Mouse (Mus musculus): ENCODE data around the gene Lrcol1.

Lrcol1 gene

GRCm38 (mm10) chr5:110386371-110387330, 42.1 kb downstream of the Lrcol1 start:
- DNase-seq (ENCODE audit: low read depth, low spot score): no peak

GRCm38 (mm10) chr5:110387332-110387731, 42.8 kb downstream of the Lrcol1 start:
- no peak for DNase-seq (ENCODE audit: low read depth, low spot score)

DNA sequence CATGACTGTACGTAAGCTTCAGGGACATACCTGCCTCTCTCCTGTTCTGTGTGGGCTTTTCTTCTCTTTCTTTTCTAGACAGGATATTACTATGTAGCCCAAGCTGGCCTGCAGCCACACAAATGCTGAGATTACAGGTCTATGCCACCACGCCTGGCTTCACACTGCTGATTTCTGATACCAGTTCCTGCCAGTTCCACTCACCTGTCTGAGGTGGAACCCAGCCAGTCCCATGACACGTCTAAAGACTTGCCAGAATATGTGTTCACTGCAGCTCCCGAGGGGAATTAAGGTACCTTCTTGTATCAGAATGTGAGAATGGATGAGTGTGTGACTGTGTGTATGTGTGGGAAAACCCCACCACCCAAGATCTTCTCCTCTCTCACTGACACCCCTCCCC, 46.1 kb downstream of the Lrcol1 start:
- DNase-seq (ENCODE audit: low read depth, low spot score): no peak

DNA sequence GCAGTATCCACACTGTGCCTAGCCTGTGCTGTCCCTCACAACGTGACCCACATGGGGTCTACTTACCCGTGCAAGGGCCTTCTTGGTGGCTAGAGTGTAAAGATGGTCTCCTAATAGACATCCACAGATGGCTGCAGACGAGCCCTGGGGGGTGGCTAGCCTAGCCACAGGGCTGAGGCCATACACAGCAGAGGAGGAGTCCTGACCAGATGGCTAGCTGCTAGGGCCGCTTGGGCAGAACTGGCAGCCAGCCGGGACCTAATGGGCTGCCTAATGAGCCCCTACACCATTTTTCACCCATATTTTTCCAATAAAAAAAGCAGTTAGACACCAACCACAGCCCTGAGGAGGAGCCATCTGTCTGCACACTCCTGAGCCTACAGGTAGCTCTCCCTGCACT, 48.2 kb downstream of the Lrcol1 start:
- no peak for DNase-seq (ENCODE audit: low read depth, low spot score)

- DNase-seq (ENCODE audit: low read depth, low spot score): no peak
Observed at GRCm38 (mm10) chr5:110395006-110395661, 50.6 kb downstream of the Lrcol1 start.

DNA sequence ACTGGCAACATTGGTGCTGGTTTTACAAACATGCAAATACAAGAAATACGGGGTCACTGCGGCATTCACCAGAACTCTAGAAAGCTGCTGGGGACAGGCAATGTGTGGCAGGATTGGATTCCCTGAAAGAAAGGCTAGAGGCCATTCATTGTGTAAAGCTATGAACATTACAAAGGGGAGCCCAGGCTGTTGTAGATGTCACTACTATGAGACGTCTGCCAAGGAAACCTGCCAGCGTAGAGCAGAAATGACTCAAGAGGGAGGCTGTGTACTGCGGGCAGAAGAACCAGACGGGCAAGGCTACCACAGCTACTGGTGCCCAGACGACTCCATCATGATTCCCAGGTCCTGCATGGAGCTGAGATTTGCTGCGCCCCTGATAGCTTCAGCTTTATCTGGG, 56.6 kb downstream of the Lrcol1 start:
- DNase-seq (ENCODE audit: low read depth, low spot score): no peak

DNA sequence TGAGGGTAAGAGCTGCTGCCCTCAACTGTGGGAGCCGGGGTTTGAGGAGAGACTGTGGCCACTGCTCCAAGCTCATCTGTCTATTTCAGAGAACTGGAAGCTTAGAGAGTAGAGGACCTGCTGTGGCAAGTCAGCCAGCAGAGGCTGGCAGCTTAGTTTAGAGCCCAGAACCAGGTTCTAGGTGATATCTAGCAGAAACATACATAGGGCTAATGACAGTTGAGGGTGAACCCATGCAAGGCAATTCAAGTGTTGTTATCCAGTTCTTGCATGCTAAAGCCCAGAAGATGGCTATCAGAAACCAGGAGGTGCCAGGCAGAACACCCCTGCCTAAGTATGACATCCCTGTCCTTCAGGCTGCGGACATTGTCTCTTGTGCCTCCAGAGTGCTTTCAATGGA, 58.0 kb downstream of the Lrcol1 start:
- no peak for DNase-seq (ENCODE audit: low read depth, low spot score)

DNA sequence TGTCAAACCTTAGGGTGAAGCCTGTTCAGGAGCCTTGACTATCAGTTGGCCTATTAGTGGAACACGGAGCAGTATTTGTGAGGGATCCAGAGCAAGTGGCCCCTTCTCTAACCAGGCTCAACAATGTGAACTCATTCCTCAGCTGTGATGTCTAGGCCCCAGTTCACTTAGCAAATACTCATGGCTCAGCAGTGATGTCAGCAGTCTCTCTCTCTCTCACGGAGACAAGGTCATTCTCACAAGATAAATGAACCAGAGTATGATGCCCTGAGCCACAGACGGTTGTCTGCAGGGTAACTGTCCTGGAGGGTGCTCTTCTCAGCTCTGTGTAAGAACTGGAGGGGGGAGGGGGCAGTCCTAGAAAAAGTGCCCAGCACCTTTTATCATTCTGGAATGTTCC, 59.4 kb downstream of the Lrcol1 start:
- no peak for DNase-seq (ENCODE audit: low read depth, low spot score)
